Mouse (Mus musculus) neural tube, embryonic 11.5 days (tissue): ENCODE measurements around the gene 4933427I04Rik. TPM values are rescaled to one million over a fixed set of nuclear protein-coding genes. Genes with fewer than 3 reads are reported as not detected.

Source experiments
- ATAC-seq: fragments of 200-750 bp; cut with Nextera tagmentation; 2 replicates; pipeline ENCODE4 v1.8.0; 2017; ENCODE audit warnings: moderate number of reproducible peaks, mild to moderate bottlenecking, moderate TSS enrichment, moderate library complexity; ENCODE audit not compliant: insufficient read depth, low FRiP score, low TSS enrichment
- DNase-seq: peaks from one replicate; pipeline ENCODE4 v3.0.0-alpha.2; 2015; ENCODE audit warnings: low spot score
- H3K27ac ChIP-seq: fragments of 300-500 bp; sonication (generic); 2 replicates; pipeline ENCODE4 v1.5.1; 2014; ENCODE audit warnings: low read depth, mild to moderate bottlenecking, low read length
- H3K27me3 ChIP-seq: fragments of 300-500 bp; sonication (generic); 2 replicates; pipeline ENCODE4 v1.6.1; 2014; ENCODE audit warnings: mild to moderate bottlenecking, low read length, mixed read lengths; ENCODE audit not compliant: control insufficient read depth, insufficient read depth
- H3K36me3 ChIP-seq: fragments of 300-500 bp; sonication (generic); 2 replicates; pipeline ENCODE4 v1.6.1; 2014; ENCODE audit warnings: mild to moderate bottlenecking, low read length, moderate library complexity, mixed read lengths; ENCODE audit not compliant: control insufficient read depth, insufficient read depth
- H3K4me1 ChIP-seq: fragments of 300-500 bp; sonication (generic); 2 replicates; pipeline ENCODE4 v1.6.1; 2014; ENCODE audit warnings: low read length, mixed read lengths; ENCODE audit not compliant: control insufficient read depth, insufficient read depth
- H3K4me2 ChIP-seq: fragments of 300-500 bp; sonication (generic); 2 replicates; pipeline ENCODE4 v1.6.1; 2014; ENCODE audit warnings: low read depth, mild to moderate bottlenecking, moderate library complexity
- H3K4me3 ChIP-seq: fragments of 300-500 bp; sonication (generic); 2 replicates; pipeline ENCODE4 v1.5.1; 2014; ENCODE audit warnings: low read depth, low read length
- H3K9ac ChIP-seq: fragments of 300-500 bp; sonication (generic); 2 replicates; pipeline ENCODE4 v1.6.1; 2014; ENCODE audit warnings: mild to moderate bottlenecking, low read length
- H3K9me3 ChIP-seq: fragments of 300-500 bp; sonication (generic); 2 replicates; pipeline ENCODE4 v1.6.1; 2016; ENCODE audit warnings: low read length; ENCODE audit not compliant: control insufficient read depth
- WGBS: fragments of 180-500 bp; shearing (Covaris S2); extraction: QIAGEN DNeasy Blood & Tissue Kit; methylation state at CpG from one replicate; pipeline ENCODE4 v1.1.7; 2014; 5-methylcytosine and 5-hydroxymethylcytosine counted together
- polyA plus RNA-seq: library from polyadenylated mRNA; unstranded; fragments of >200 nt; fragmentation: Nextera tagmentation; extraction: Ambion mirVana; gene quantifications from 2 replicates; pipeline ENCODE4 v1.2.1, GENCODE M21; 2014

Gene 4933427I04Rik
- polyA plus RNA-seq, 1 experiment from 2014 or later = not detected

- no peaks in the 10 kb centered on the region for H3K9me3 ChIP-seq
- ATAC-seq = no peak
- H3K27me3 ChIP-seq = no peaks in the 10 kb centered on the region
- H3K4me1 ChIP-seq = no peaks in the 10 kb centered on the region
- H3K27ac ChIP-seq = no peak overlapping the region
- no peak overlapping the region for H3K4me3 ChIP-seq
- H3K9ac ChIP-seq = no peak overlapping the region
- WGBS = 82% methylated on average over 5 of the region's 5 CpGs
- DNase-seq = no peak
- H3K4me2 ChIP-seq = no peak overlapping the region
- no peaks in the 10 kb centered on the region for H3K36me3 ChIP-seq
Measured at GRCm38 (mm10) chr4:123860621-123861020, 1.1 kb downstream of the 4933427I04Rik start.

GRCm38 (mm10) chr4:123893726-123894125, 34.2 kb downstream of the 4933427I04Rik start:
- Histone ChIP-seq H3K4me3 (no peak overlapping the region), H3K9ac (no peak overlapping the region)
- 89% methylated on average over 5 of the region's 5 CpGs for WGBS

DNA sequence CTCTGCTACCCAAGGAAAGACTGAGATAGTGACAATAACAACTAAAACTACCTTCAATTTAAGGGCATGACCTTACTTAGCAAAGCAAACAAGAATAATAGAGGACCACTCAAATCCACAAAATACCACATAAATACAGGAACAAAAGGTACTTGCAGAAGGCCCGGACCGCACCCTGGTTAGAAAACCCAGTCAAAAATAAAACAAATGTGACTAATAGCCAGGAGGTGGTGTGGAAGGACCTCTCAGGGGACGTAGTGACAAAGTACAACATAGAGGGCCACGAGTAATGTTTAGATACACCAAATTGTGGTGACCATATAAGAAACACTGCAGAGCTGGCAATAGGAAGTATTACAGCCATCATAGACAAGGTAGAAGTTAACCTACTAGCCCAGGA, 34.8 kb downstream of the 4933427I04Rik start:
- no peak overlapping the region for H3K27ac ChIP-seq
- ATAC-seq = no peak

More at GRCm38 (mm10) chr4:123893726-123894125, 34.2 kb downstream of the 4933427I04Rik start:
- H3K36me3 ChIP-seq = no peaks in the 10 kb centered on the region
- H3K27me3 ChIP-seq = no peaks in the 10 kb centered on the region
- no peak overlapping the region for H3K27ac ChIP-seq
- DNase-seq (no peak), ATAC-seq (no peak)
- H3K4me2 ChIP-seq = no peak overlapping the region
- no peaks in the 10 kb centered on the region for H3K9me3 ChIP-seq
- no peaks in the 10 kb centered on the region for H3K4me1 ChIP-seq

DNA sequence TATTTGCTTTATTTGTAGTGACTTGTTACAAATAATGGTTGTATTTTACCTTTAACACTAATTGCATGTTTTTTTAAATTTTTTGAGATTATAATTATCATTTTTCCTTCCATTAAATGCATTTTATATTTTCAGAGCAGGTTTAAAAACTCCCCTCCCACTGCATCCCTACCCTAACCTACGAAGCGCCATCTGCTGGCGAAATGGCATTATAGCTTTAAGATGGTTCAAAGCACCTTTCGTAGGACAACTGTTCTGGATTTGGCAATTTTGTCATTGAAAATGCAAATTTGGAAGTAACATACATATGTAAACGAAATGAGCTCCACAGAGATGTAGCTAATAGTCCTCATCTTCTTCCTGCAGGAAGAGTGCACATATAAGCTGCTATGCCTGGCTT, 39.2 kb downstream of the 4933427I04Rik start:
- no peak overlapping the region for H3K4me2 ChIP-seq
- no peak overlapping the region for H3K4me3 ChIP-seq
- WGBS = 13% methylated on average over 5 of the region's 5 CpGs
- no peaks in the 10 kb centered on the region for H3K4me1 ChIP-seq
- no peaks in the 10 kb centered on the region for H3K9me3 ChIP-seq
- H3K27me3 ChIP-seq = no peaks in the 10 kb centered on the region
- DNase-seq = peak; percentile 61
- H3K27ac ChIP-seq = no peak overlapping the region
- ATAC-seq = no peak
- no peak overlapping the region for H3K9ac ChIP-seq
- no peaks in the 10 kb centered on the region for H3K36me3 ChIP-seq

More for the DNA sequence above, 34.8 kb downstream of the 4933427I04Rik start:
- Histone ChIP-seq H3K27me3 (no peaks in the 10 kb centered on the region), H3K9me3 (no peaks in the 10 kb centered on the region), H3K4me3 (no peak overlapping the region), H3K36me3 (no peaks in the 10 kb centered on the region), H3K9ac (no peak overlapping the region), H3K4me1 (no peaks in the 10 kb centered on the region), H3K4me2 (no peak overlapping the region)
- 90% methylated on average over 4 of the region's 4 CpGs for WGBS
- no peak for DNase-seq

DNA sequence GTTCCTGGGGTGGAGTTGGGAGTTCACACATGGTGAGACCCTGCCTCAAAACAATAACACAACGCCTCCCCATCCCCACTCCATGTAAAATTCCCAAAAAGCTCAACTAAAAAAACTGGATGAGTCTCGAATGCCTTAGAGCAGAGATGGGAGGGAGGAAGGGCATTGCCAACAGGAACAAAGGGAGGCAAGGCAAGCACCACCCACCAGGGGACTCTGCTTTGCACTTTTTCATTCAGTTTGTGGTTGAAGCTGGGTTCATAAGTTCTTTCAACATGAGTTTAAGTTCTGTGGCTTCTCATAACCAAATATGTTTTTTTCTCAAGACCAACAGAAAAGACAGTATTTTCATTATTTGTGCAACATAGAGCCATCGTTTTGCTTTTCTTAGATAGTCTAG, 44.0 kb downstream of the 4933427I04Rik start:
- no peak for ATAC-seq
- H3K36me3 ChIP-seq = no peaks in the 10 kb centered on the region
- no peak for DNase-seq
- H3K4me1 ChIP-seq = no peaks in the 10 kb centered on the region
- 74% methylated on average over 3 of the region's 3 CpGs for WGBS
- no peak overlapping the region for H3K9ac ChIP-seq
- H3K4me2 ChIP-seq = no peak overlapping the region
- H3K27ac ChIP-seq = no peak overlapping the region
- H3K9me3 ChIP-seq = no peaks in the 10 kb centered on the region
- H3K4me3 ChIP-seq = no peak overlapping the region
- H3K27me3 ChIP-seq = no peaks in the 10 kb centered on the region

GRCm38 (mm10) chr4:123904333-123905125, 45.0 kb downstream of the 4933427I04Rik start, which contains the start of gene Mycbp:
Mycbp (plus strand) TSS chr4:123904832.
- Histone ChIP-seq H3K36me3 (no peaks in the 10 kb centered on the region), H3K9ac (peak within 1 kb of the TSS; percentile 73), H3K4me2 (peak within 1 kb of the TSS; percentile 73), H3K4me3 (peak within 1 kb of the TSS; percentile 83), H3K27me3 (no peaks in the 10 kb centered on the region), H3K4me1 (no peaks in the 10 kb centered on the region), H3K27ac (peak within 1 kb of the TSS; percentile 53; the same call in 1 of the 2 replicates), H3K9me3 (no peaks in the 10 kb centered on the region)
- ATAC-seq = peak; percentile 100
- DNase-seq = peak; percentile 99
- WGBS = 1% methylated on average over 39 of the region's 49 CpGs

DNA sequence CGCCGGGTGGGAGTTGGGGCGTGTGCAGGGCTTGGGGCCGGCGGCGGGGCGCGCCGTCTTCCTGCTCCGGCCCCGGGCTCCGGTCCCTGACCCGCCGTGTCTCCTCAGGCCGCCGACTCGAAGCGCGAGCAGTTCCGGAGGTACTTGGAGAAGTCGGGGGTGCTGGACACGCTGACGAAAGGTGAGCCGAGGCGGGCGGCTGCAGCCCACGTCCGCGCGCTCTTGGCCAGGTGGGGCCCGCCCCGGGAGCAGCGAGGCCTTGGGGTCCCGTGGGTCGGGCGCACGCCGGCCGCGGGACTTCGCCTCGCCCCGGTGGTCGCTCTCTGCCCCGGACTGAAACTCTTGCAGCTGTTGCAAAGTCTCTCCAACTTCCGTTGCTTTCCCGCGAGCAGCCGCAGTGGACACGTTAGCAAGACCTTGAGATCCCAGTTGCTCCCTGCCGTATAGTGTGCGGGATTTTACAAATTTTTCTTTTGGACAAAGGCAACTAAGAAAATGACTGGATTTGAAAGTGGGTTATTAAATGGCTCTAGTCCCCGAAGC, 45.7 kb downstream of the 4933427I04Rik start:
- no peak for ATAC-seq
- Histone ChIP-seq H3K36me3 (no peaks in the 10 kb centered on the region), H3K27ac (peak overlapping the region; percentile 53; the same call in 1 of the 2 replicates), H3K4me1 (no peaks in the 10 kb centered on the region), H3K9me3 (no peaks in the 10 kb centered on the region), H3K4me2 (peak overlapping the region; percentile 73), H3K4me3 (peak overlapping the region; percentile 83), H3K9ac (peak overlapping the region; percentile 73), H3K27me3 (no peaks in the 10 kb centered on the region)
- WGBS = under 1% methylated on average over 49 of the region's 53 CpGs
- no peak for DNase-seq

- H3K27me3 ChIP-seq = no peaks in the 10 kb centered on the region
- H3K4me2 ChIP-seq = no peak overlapping the region
- ATAC-seq = no peak
- H3K4me1 ChIP-seq = peaks cover 6% of the 10 kb centered on the region
- peaks cover 2% of the 10 kb centered on the region; the same call in 1 of the 2 replicates for H3K36me3 ChIP-seq
- no peak overlapping the region for H3K9ac ChIP-seq
- no peak overlapping the region for H3K4me3 ChIP-seq
- DNase-seq = no peak
- H3K9me3 ChIP-seq = no peaks in the 10 kb centered on the region
- WGBS = 94% methylated on average over 4 of the region's 4 CpGs
- no peak overlapping the region for H3K27ac ChIP-seq
Measured at GRCm38 (mm10) chr4:123911503-123911902, 52.0 kb downstream of the 4933427I04Rik start.

GRCm38 (mm10) chr4:123912431-123912830, 53.0 kb downstream of the 4933427I04Rik start:
- peaks cover 6% of the 10 kb centered on the region for H3K4me1 ChIP-seq
- ATAC-seq (no peak), DNase-seq (no peak)
- H3K9ac ChIP-seq = no peak overlapping the region
- no peaks in the 10 kb centered on the region for H3K27me3 ChIP-seq
- H3K9me3 ChIP-seq = no peaks in the 10 kb centered on the region
- peaks cover 2% of the 10 kb centered on the region; the same call in 1 of the 2 replicates for H3K36me3 ChIP-seq
- 77% methylated on average over 2 of the region's 2 CpGs for WGBS
- H3K4me3 ChIP-seq = no peak overlapping the region
- no peak overlapping the region for H3K27ac ChIP-seq
- H3K4me2 ChIP-seq = no peak overlapping the region
